Mouse (Mus musculus): ENCODE measurements at regions not wholly inside any gene's neighbourhood (a gene's known extent, or its start where the extent isn't known, plus 50 kb on each side); places are given as distances from the start of the nearest gene placed in this dataset.

- no peaks in the 10 kb centered on the region for H3K4me1 ChIP-seq (ENCODE audit: control insufficient read depth, insufficient read depth, low read length)
- no peak for TF ChIP-seq POLR2A (IDR thresholded peaks at IDR 0.05; ENCODE audit: borderline replicate concordance, control insufficient read depth, low read depth, low read length)
- TF ChIP-seq CTCF (IDR thresholded peaks at IDR 0.05; ENCODE audit: control insufficient read depth, insufficient read depth, low read length): no peak
- H3K27ac ChIP-seq (ENCODE audit: control insufficient read depth, insufficient read depth, low read depth, low read length, poor library complexity): no peak overlapping the region
- no peak overlapping the region for H3K4me3 ChIP-seq (replicated peaks; ENCODE audit: control insufficient read depth, low read depth, low read length)
- 82% methylated on average over 2 of the region's 2 CpGs for WGBS
These were observed 2599.4 kb upstream of the Gm7489 start for GRCm38 (mm10) chr15:51285334-51285733.

DNA sequence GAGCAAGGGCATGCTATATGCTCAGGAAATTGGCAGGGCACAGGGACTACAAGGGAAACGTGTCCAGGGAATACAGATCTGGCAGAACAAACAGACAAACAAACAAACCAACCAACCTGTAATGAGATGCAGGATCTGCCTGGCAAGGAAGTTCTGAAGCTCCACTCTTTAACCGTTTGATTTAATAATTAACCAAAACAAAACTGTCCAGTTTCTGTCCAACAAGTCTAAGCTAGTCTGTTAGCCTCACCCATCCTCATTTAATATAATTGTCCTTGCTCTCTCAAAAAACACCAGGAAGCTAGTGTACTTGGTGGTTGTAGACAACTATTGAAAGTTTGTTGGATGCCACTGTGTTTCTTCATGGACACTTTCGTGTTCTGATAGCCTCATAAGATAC lies 2598.4 kb upstream of the Gm7489 start:
- no peaks in the 10 kb centered on the region for H3K4me1 ChIP-seq (ENCODE audit: control insufficient read depth, insufficient read depth, low read length)
- H3K4me3 ChIP-seq (replicated peaks; ENCODE audit: control insufficient read depth, low read depth, low read length): no peak overlapping the region
- TF ChIP-seq CTCF (IDR thresholded peaks at IDR 0.05; ENCODE audit: control insufficient read depth, insufficient read depth, low read length) (no peak), POLR2A (IDR thresholded peaks at IDR 0.05; ENCODE audit: borderline replicate concordance, control insufficient read depth, low read depth, low read length) (no peak)
- no peak overlapping the region for H3K27ac ChIP-seq (ENCODE audit: control insufficient read depth, insufficient read depth, low read depth, low read length, poor library complexity)
- WGBS: 75% methylated on average over 3 of the region's 3 CpGs

DNA sequence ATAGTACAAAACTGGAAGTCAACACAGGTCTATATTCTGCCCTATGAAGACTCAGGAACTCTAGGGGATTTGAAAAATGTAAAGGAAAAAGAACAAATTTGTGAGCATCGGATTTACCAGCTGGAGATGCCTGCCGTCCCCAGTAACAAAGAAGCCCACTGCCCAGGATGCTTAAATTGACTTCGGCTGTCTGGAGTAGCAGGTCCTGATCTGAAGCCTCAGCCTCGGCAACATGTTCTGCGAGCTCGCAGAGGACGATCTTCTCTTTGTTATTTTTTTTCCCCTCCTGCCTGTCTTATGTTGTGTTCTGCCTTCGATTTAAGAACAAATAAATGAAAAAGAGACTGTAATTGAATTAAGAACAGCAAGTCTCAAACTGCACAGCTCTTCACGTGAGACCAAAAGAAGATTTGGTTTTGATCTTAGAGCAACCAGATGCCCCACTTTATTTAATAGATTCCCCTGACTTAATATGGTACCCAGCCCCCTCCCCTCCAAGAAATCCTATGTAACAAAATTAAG lies 2595.7 kb upstream of the Gm7489 start:
- H3K4me3 ChIP-seq (replicated peaks; ENCODE audit: control insufficient read depth, low read depth, low read length): no peak overlapping the region
- H3K27ac ChIP-seq (ENCODE audit: control insufficient read depth, insufficient read depth, low read depth, low read length, poor library complexity): no peak overlapping the region
- TF ChIP-seq CTCF (IDR thresholded peaks at IDR 0.05; ENCODE audit: control insufficient read depth, insufficient read depth, low read length) (no peak), POLR2A (IDR thresholded peaks at IDR 0.05; ENCODE audit: borderline replicate concordance, control insufficient read depth, low read depth, low read length) (no peak)
- H3K4me1 ChIP-seq (ENCODE audit: control insufficient read depth, insufficient read depth, low read length): no peaks in the 10 kb centered on the region
- WGBS: 85% methylated on average over 9 of the region's 9 CpGs

GRCm38 (mm10) chr15:51289916-51290315 lies 2594.8 kb upstream of the Gm7489 start:
- WGBS: 41% methylated on average over 9 of the region's 9 CpGs
- TF ChIP-seq CTCF (IDR thresholded peaks at IDR 0.05; ENCODE audit: control insufficient read depth, insufficient read depth, low read length) (no peak), POLR2A (IDR thresholded peaks at IDR 0.05; ENCODE audit: borderline replicate concordance, control insufficient read depth, low read depth, low read length) (no peak)
- no peak overlapping the region for H3K4me3 ChIP-seq (replicated peaks; ENCODE audit: control insufficient read depth, low read depth, low read length)
- H3K27ac ChIP-seq (ENCODE audit: control insufficient read depth, insufficient read depth, low read depth, low read length, poor library complexity): no peak overlapping the region
- H3K4me1 ChIP-seq (ENCODE audit: control insufficient read depth, insufficient read depth, low read length): no peaks in the 10 kb centered on the region

DNA sequence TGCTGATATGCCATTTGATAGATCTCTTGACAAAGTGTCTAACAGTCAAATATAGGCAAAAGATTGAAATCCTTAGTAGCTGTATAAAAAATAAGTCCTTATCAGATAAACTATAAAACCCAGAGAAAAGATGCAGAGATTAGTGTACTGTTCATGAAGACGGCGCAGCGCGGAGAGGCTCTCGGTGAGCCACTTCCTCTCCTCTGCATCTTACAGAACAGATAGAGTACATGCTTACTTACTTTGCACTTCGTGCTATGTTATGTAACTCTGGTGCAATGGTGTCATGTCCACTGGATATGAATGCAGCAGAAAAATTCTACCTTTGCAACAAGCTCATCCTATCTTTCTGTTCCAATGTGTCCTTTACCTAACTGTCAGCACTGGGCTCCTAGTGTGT lies 2593.5 kb upstream of the Gm7489 start:
- H3K27ac ChIP-seq (ENCODE audit: control insufficient read depth, insufficient read depth, low read depth, low read length, poor library complexity): no peak overlapping the region
- no peak for TF ChIP-seq CTCF (IDR thresholded peaks at IDR 0.05; ENCODE audit: control insufficient read depth, insufficient read depth, low read length)
- TF ChIP-seq POLR2A (IDR thresholded peaks at IDR 0.05; ENCODE audit: borderline replicate concordance, control insufficient read depth, low read depth, low read length): no peak
- no peaks in the 10 kb centered on the region for H3K4me1 ChIP-seq (ENCODE audit: control insufficient read depth, insufficient read depth, low read length)
- 48% methylated on average over 6 of the region's 6 CpGs for WGBS
- no peak overlapping the region for H3K4me3 ChIP-seq (replicated peaks; ENCODE audit: control insufficient read depth, low read depth, low read length)

- no peaks in the 10 kb centered on the region for H3K4me1 ChIP-seq (ENCODE audit: control insufficient read depth, insufficient read depth, low read length)
- H3K4me3 ChIP-seq (replicated peaks; ENCODE audit: control insufficient read depth, low read depth, low read length): no peak overlapping the region
- no peak overlapping the region for H3K27ac ChIP-seq (ENCODE audit: control insufficient read depth, insufficient read depth, low read depth, low read length, poor library complexity)
- TF ChIP-seq CTCF (IDR thresholded peaks at IDR 0.05; ENCODE audit: control insufficient read depth, insufficient read depth, low read length) (no peak), POLR2A (IDR thresholded peaks at IDR 0.05; ENCODE audit: borderline replicate concordance, control insufficient read depth, low read depth, low read length) (no peak)
These were observed 2587.9 kb upstream of the Gm7489 start for GRCm38 (mm10) chr15:51296841-51297240.

GRCm38 (mm10) chr15:51318072-51318471 lies 2566.6 kb upstream of the Gm7489 start:
- no peak overlapping the region for H3K4me3 ChIP-seq (replicated peaks; ENCODE audit: control insufficient read depth, low read depth, low read length)
- TF ChIP-seq CTCF (IDR thresholded peaks at IDR 0.05; ENCODE audit: control insufficient read depth, insufficient read depth, low read length) (no peak), POLR2A (IDR thresholded peaks at IDR 0.05; ENCODE audit: borderline replicate concordance, control insufficient read depth, low read depth, low read length) (no peak)
- no peaks in the 10 kb centered on the region for H3K4me1 ChIP-seq (ENCODE audit: control insufficient read depth, insufficient read depth, low read length)
- 68% methylated on average over 1 of the region's 1 CpGs for WGBS
- no peak overlapping the region for H3K27ac ChIP-seq (ENCODE audit: control insufficient read depth, insufficient read depth, low read depth, low read length, poor library complexity)

- Histone ChIP-seq H3K27ac (ENCODE audit: control insufficient read depth, insufficient read depth, low read depth, low read length, poor library complexity) (no peak overlapping the region), H3K4me3 (replicated peaks; ENCODE audit: control insufficient read depth, low read depth, low read length) (no peak overlapping the region), H3K4me1 (ENCODE audit: control insufficient read depth, insufficient read depth, low read length) (no peaks in the 10 kb centered on the region)
- no peak for TF ChIP-seq CTCF (IDR thresholded peaks at IDR 0.05; ENCODE audit: control insufficient read depth, insufficient read depth, low read length)
- TF ChIP-seq POLR2A (IDR thresholded peaks at IDR 0.05; ENCODE audit: borderline replicate concordance, control insufficient read depth, low read depth, low read length): no peak
- 76% methylated on average over 2 of the region's 2 CpGs for WGBS
These were observed 2565.9 kb upstream of the Gm7489 start for GRCm38 (mm10) chr15:51318760-51319159.

DNA sequence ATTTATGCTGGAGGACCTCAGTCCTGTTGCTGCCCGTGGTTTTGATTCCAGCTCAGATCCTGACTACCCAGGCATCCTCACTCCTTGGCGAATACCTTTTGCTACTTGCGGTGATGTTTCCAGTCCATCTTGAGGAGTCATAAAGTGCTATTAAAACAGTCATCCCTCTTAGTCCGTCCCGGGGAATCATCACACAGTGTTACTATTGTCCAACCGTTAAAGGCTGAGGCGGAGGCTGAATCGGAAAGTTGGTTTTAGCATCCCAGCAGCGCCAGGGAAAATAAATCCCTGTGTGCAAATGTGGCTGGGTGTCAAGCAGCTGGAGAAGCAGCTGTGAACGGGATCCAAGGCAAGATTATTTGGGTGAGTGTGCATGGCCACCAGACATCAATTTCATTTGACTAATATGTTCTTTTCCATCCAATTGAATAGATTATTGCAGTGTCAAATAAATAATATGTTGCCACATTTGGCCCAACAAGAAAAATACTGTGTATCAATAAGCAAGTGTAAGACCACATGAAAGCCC lies 2564.3 kb upstream of the Gm7489 start:
- WGBS: 76% methylated on average over 10 of the region's 10 CpGs
- Histone ChIP-seq H3K4me3 (replicated peaks; ENCODE audit: control insufficient read depth, low read depth, low read length) (no peak overlapping the region), H3K4me1 (ENCODE audit: control insufficient read depth, insufficient read depth, low read length) (no peaks in the 10 kb centered on the region), H3K27ac (ENCODE audit: control insufficient read depth, insufficient read depth, low read depth, low read length, poor library complexity) (no peak overlapping the region)
- TF ChIP-seq POLR2A (IDR thresholded peaks at IDR 0.05; ENCODE audit: borderline replicate concordance, control insufficient read depth, low read depth, low read length) (no peak), CTCF (IDR thresholded peaks at IDR 0.05; ENCODE audit: control insufficient read depth, insufficient read depth, low read length) (no peak)

Data from bone marrow, adult 2 months (tissue).